Mouse (Mus musculus) ES-E14 (cell line): ENCODE measurements at regions not wholly inside any gene's neighbourhood (a gene's known extent, or its start where the extent isn't known, plus 50 kb on each side); places are given as distances from the start of the nearest gene placed in this dataset.

ENCODE experiments used
- HCFC1 ChIP-seq: IDR thresholded peaks from 2 replicates; pipeline ENCODE4 v1.6.1; 2012; ENCODE audit warnings: low read length, inconsistent platforms, borderline replicate concordance; ENCODE audit not compliant: insufficient read depth
- MAFK ChIP-seq: IDR thresholded peaks from 2 replicates; pipeline ENCODE4 v1.6.1; 2014; ENCODE audit warnings: mild to moderate bottlenecking, low read depth, low read length, inconsistent platforms; ENCODE audit not compliant: insufficient read depth
- ZC3H11A ChIP-seq: IDR thresholded peaks from 2 replicates; pipeline ENCODE4 v1.6.1; 2012; ENCODE audit warnings: low read depth, mild to moderate bottlenecking, inconsistent platforms, low read length, borderline replicate concordance
- ZNF384 ChIP-seq: IDR thresholded peaks from 2 replicates; pipeline ENCODE4 v1.6.1; 2012; ENCODE audit warnings: low read depth, low read length, inconsistent platforms

DNA sequence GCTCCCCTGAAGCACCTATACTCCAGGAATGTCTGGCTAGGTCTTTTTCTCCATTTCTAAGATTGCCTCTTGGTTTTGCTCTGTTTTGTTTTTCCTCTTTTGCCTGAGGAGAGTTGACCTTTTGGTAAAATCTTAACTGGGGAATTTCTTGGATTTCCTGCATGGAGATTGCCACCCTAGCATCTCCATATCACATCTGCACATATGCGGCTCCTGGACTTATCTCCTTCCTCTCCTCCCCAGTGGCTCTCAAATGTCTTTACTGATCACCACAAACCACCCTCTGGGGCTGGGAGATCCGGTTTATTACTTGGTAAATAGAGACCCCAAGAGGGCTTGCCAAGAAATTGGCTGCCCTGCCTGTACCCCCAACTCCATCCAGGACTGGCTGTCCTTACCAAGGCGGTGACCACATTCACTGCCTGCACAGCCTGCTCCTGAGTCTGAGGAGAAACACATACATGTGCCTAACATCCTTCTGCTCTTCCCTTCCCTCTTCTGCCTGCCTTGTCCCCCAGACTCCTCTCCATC, 87.3 kb downstream of the Psmg1 start:
- TF ChIP-seq ZNF384, result no peak
- TF ChIP-seq ZC3H11A, result no peak
- no peak for TF ChIP-seq HCFC1
- no peak for TF ChIP-seq MAFK
